Mouse (Mus musculus): ENCODE measurements around the gene Olfr291. TPM values are rescaled to one million over a fixed set of nuclear protein-coding genes. Genes with fewer than 3 reads are reported as not detected.

The Olfr291 gene
- not detected in 2 replicates for polyA plus RNA-seq (2015; fragmentation: Nextera tagmentation; extraction: Ambion mirVana)

GRCm38 (mm10) chr7:84853253-84853652 lies at the start of gene Olfr291:
Gene Olfr291, plus strand, starts transcription at chr7:84853553.
- no peak for DNase-seq
- Histone ChIP-seq H3K27me3 (no peaks in the 10 kb centered on the region), H3K36me3 (no peaks in the 10 kb centered on the region), H3K4me2 (no peak within 1 kb of the TSS), H3K4me1 (replicated peaks) (no peaks in the 10 kb centered on the region), H3K27ac (no peak within 1 kb of the TSS), H3K9me3 (replicated peaks) (no peaks in the 10 kb centered on the region), H3K4me3 (replicated peaks) (no peak within 1 kb of the TSS), H3K9ac (no peak within 1 kb of the TSS)
- WGBS (ENCODE audit: insufficient replicate concordance), result 45% methylated on average over 2 of the region's 2 CpGs
- ATAC-seq (ENCODE audit: low read depth), result no peak

DNA sequence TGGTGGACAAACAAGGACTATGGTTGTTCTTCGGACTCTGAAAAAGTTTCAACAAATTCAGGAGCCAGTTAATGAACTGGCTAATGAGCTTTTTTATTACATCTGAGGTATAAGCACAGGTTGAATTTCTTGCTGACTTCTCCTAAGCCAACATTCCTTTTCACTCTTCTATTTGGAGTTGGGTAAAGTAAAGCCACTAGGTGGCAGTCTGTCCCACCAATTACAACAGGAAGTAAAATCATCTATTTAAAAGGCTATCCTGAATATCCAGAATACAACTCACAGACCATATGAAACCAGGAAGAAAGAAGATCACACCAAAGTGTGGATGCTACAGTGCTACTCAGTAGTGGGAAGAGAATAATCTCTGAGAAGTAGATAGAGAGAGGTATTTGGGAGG lies 48.1 kb upstream of the Olfr291 start:
- peaks cover 4% of the 10 kb centered on the region; the same call in 1 of the 2 replicates for H3K27me3 ChIP-seq
- no peaks in the 10 kb centered on the region for H3K9me3 ChIP-seq (replicated peaks)
- no peaks in the 10 kb centered on the region for H3K36me3 ChIP-seq
- ATAC-seq (ENCODE audit: low read depth) (no peak), DNase-seq (no peak)
- no peak overlapping the region for H3K27ac ChIP-seq
- WGBS (ENCODE audit: insufficient replicate concordance), result 24% methylated on average over 1 of the region's 1 CpGs
- H3K4me1 ChIP-seq (replicated peaks), result no peaks in the 10 kb centered on the region
- H3K4me2 ChIP-seq, result no peak overlapping the region
- H3K9ac ChIP-seq, result no peak overlapping the region
- H3K4me3 ChIP-seq (replicated peaks), result no peak overlapping the region

DNA sequence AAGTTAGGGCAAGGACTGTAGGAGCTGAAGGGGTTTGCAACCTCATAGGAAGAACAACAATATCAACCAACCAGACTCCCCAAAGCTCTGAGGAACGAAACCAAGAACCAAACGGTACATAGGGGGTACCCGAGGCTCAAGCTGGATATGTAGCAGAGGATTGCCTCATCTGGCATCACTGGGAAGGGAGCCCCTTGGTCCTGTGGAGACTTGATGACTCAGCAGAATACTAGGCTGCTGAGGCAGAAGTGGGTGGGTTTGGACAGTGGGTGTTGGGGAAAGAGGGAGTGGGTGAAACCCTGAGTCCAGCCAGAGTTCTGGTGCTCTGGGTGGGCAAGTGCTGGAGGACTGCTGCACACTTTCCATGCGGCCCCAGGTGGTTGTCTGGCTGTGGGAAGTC lies 47.2 kb upstream of the Olfr291 start:
- ATAC-seq (ENCODE audit: low read depth) (no peak), DNase-seq (no peak)
- H3K36me3 ChIP-seq, result no peaks in the 10 kb centered on the region
- H3K27me3 ChIP-seq, result no peaks in the 10 kb centered on the region; the same call in 1 of the 2 replicates
- H3K4me3 ChIP-seq (replicated peaks), result no peak overlapping the region
- H3K9ac ChIP-seq, result no peak overlapping the region
- no peaks in the 10 kb centered on the region for H3K9me3 ChIP-seq (replicated peaks)
- H3K4me1 ChIP-seq (replicated peaks), result no peaks in the 10 kb centered on the region
- H3K4me2 ChIP-seq, result no peak overlapping the region
- H3K27ac ChIP-seq, result no peak overlapping the region
- WGBS (ENCODE audit: insufficient replicate concordance), result 51% methylated on average over 4 of the region's 4 CpGs

DNA sequence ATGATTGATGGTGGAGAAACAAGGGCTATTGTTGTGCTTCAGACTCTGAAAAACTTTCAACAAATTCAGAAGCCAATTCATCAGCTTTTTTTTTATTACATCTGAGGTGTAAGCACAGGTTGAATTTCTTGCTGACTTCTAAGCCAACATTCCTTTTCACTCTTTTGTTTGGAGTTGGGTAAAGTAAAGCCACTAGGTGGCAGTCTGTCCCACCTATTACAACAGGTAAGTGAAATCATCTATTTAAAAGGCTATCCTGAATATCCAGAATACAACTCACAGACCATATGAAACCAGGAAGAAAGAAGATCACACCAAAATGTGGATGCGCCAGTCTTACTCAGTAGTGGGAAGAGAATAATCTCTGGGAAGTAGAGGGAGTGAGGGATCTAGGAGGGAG lies 31.2 kb downstream of the Olfr291 start:
- DNase-seq, result no peak
- Histone ChIP-seq H3K4me3 (replicated peaks) (no peak overlapping the region), H3K36me3 (no peaks in the 10 kb centered on the region), H3K9ac (no peak overlapping the region), H3K27ac (no peak overlapping the region), H3K4me1 (replicated peaks) (no peaks in the 10 kb centered on the region), H3K27me3 (no peaks in the 10 kb centered on the region), H3K9me3 (replicated peaks) (no peaks in the 10 kb centered on the region), H3K4me2 (no peak overlapping the region)
- 43% methylated on average over 1 of the region's 1 CpGs for WGBS (ENCODE audit: insufficient replicate concordance)
- ATAC-seq (ENCODE audit: low read depth), result no peak

Other genes starting within 250 kb of the Olfr291 start
- gene Fah, start 246.8 kb upstream of the Olfr291 start, polyA plus RNA-seq (2015; fragmentation: Nextera tagmentation; extraction: Ambion mirVana), result 23.3 and 25.4 TPM in 2 replicates
- 129 and 146 TPM in 2 replicates for gene Zfand6, start 163.6 kb upstream of the Olfr291 start, polyA plus RNA-seq (2015; fragmentation: Nextera tagmentation; extraction: Ambion mirVana)
- gene Vmn2r65, start 110.6 kb downstream of the Olfr291 start, polyA plus RNA-seq (2015; fragmentation: Nextera tagmentation; extraction: Ambion mirVana), result not detected in 2 replicates
- gene Vmn2r66, start 158.7 kb downstream of the Olfr291 start, polyA plus RNA-seq (2015; fragmentation: Nextera tagmentation; extraction: Ambion mirVana), result not detected in 2 replicates

Data from liver, embryonic 13.5 days (tissue).